Mouse (Mus musculus) central nervous system, embryonic 11.5 days (tissue): ENCODE data around the gene Dmac1. TPM values are rescaled to one million over a fixed set of nuclear protein-coding genes. Genes with fewer than 3 reads are reported as not detected.

Experiments
- polyA plus RNA-seq: library from polyadenylated mRNA; depleted of rRNA; stranded (reverse); fragments of >200 nt; gene quantifications from 2 replicates; pipeline ENCODE4 v1.2.3, GENCODE M21; 2012; rRNA removed

Dmac1 gene
- polyA plus RNA-seq, result 53.6 and 64.9 TPM in 2 replicates

DNA sequence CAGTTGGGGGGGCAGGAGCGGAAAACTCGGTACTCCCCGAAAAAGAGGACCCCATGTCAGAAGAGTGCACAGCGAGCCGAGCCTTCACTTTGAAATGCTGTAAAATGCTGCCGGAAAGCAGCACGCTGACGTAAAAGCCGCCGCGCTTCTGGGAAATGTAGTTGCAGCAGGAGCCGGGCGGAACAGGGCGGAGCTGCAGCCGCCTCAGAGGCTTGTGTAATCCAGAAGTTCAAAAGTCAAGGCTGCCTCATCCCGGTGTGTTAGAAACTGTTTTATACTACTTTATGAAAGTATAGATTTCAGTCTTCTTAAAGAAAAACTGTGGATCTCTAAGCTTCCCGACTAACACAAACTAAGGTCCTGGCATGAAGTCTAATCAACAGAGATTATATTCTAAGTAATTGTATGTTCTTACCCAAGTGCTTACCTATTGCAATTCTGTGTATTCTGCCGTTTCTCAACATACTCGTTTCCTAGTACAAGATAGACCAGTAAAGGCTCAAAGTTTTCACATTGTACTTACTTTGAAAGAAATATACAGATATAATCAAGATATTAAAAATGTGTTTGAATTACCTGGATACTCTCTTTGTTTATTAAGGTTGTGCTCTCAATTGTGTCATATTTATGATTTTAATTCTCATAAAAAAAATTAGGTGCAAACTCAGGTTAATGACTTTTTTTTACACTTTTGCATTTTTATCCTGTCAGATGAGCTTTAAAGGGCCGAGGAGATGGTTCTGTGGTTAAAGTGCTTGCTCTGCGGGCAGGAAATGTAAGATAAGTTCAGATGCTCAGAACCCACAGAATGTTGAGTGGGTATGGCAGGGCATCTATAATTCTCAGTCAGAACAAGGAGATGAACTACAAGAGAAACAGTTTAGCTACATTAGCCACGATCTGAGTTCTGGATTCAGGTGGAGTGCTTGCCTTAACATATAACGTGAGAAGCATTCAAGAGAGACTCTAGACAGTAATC is at the start of gene Dmac1:
Gene Dmac1 (minus strand): TSS at position 109 of the 979 bp plus-strand sequence.

